Mouse (Mus musculus): Measurements from ENCODE around the gene Dusp12.
A peak's percentile ranks its signal among the peaks of the same experiment; 100 is the strongest.

The Dusp12 gene

DNA sequence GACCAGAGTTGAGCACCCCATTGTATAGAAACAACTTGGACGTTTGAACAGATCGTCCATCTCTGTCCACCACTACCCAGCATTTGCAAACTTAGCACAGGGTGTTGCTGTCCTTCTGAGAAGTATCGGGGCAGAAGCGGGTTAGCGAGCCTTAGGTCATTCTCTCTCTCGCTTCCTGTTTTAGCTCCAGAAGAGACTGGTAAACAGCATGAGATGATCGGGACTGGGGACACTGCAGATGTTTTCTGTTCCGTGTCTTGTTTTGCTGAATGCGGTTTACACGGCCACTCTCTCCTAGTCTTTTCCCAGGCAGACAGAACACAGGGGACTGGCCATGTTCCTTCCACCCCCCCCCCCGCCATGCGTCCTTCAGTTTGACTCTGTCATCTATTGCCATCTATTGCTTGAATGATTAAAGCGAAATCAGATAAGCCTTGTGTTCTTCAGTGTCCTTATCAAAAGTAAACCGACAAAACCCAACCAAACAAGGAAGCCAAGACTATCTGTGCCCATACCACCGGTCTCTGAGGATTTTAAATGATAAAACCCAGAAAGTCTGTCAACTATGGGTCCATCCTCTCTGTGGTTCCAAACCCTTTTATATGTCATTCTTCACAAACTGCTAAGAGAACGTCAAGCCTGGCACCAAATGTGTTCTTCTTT, 13.2 kb upstream of the Dusp12 start:
- DNase-seq (ENCODE audit: low read depth, low spot score) = no peak

DNA sequence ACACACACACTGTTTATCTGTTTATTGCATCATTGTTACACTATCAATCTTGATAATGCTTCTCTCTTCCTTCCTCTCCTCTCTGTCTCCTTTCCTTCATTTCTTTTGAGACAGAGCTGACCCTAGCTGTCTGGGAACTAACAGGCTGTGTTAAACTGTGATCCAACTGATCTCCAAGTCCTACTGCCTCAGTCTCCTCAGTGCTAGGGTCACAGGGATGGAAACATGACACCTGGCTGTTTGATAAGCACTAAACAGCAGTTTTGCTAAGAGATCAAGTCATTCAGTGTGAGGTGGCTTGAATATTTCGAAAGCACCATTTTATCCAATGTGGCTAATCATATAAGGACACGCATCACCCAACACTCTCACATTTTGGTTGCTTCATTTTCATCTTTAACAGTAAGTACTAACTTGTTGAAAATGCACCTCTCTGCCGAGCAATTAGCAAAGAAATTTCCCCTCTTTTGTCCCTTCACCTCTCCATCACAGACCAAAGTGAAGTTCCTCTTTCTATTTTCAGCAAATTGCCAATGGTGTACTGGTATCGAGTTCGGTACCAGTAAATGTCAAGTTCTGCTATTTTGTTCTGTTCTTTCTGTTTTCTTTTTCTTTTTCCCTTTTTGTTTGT, 11.4 kb upstream of the Dusp12 start:
- no peak for DNase-seq (ENCODE audit: low read depth, low spot score)

- DNase-seq (ENCODE audit: low read depth, low spot score) = peak; percentile 76
These were observed 9.6 kb upstream of the Dusp12 start for GRCm38 (mm10) chr1:170894603-170895602.

- no peak for DNase-seq (ENCODE audit: low read depth, low spot score)
These were observed 6.9 kb upstream of the Dusp12 start for GRCm38 (mm10) chr1:170892279-170892678.

DNA sequence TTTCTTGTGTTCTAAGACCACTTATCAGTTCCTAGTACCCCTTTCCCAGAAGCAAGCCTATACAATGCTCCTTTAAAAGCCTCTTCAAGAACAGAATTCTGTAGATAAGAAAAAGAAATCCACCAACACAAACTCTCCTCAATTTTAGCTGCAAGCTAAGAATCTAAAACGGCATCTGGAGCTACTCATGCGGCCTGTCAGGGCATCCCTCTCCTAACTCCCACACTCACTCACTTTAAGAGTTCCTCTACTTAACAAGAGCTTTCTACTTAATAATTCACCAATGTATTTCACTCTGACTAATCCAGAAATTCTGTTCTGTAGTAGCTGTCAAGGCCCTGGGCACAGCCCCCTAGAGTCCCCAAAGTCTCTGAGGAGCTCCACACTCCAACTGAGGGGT, 6.3 kb upstream of the Dusp12 start:
- no peak for DNase-seq (ENCODE audit: low read depth, low spot score)

DNA sequence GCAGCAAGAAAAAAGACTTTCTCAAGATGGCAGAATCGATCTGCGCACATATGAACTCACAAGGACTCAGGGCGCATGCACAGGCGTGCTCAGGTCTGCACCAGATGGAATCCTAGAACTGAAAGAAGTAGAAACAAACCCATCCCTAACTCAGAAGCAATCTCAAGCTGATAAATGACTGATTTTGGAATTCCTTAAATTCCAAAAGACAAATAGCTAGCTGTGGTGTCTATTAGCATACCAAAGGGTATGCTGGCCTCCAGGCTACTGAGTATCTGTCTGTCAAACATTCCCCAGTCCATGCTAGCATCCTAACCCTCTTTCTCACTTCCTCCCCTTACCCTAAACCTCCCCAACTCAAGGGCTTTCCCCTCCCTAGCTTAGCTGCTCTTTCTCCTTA, 4.0 kb upstream of the Dusp12 start:
- no peak for DNase-seq (ENCODE audit: low read depth, low spot score)

DNA sequence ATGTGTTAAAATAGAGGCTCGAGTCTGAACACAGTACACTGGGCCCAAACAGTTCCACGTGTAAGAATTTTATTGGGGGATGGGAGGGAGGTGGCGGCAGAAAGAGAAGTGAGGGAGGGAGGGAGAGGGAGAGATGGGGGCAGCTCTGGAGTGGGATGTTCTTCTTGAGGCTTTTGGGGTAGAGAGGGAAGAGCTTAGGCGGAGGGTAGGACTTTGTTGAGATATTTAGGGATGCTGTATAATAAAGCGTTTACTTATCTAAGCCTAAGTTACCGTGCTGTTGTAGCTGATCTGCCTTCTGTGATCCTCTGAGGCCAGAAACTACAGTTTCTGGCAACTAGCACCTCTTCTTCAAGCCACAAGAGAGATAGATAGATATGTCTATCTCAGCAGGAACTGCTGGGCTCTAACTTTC, 711 bp upstream of the Dusp12 start:
- no peak for DNase-seq (ENCODE audit: low read depth, low spot score)

- DNase-seq (ENCODE audit: low read depth, low spot score) = no peak
These were observed 950 bp downstream of the Dusp12 start for GRCm38 (mm10) chr1:170884390-170884789.

- DNase-seq (ENCODE audit: low read depth, low spot score) = no peak
These were observed 2.3 kb downstream of the Dusp12 start for GRCm38 (mm10) chr1:170882915-170883485.

DNA sequence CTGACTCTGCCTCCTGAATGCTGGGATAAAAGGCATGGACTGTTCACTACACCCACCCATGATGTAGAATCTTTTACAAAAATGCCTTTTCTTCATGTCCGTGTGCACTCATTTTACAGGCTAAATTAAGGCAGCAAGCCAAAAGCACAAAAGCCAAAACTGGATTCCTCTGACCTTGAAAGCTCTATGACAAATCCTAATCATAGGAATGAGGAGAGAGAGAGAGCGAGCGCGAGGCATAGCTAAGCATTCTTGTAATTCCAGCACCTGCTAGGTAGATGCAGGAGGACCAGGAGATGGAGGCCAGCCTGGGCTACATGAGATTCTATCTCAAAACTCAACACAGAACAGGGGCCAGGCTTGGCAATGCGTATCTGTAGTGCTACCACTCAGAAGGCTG, 8.4 kb downstream of the Dusp12 start:
- DNase-seq (ENCODE audit: low read depth, low spot score) = no peak

DNA sequence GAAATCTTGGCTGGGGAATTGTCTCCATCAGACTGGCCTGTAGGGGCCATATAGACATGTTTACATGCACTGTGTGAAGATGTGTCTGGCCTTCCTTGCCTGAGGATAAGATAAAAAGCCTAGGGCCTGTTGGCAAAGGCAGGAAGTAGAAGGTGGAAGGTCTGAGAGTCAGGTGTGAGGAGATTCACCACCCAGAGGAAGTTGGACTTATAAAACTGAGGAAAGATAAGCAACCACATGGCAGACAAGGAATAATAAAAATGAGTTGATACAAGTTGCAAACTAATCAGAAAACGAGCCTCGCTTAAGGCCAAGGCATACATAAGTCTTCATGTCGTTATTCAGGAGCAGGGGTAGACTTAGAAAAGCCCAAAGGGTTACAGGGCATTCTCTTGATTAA, 9.7 kb downstream of the Dusp12 start:
- DNase-seq (ENCODE audit: low read depth, low spot score) = no peak

GRCm38 (mm10) chr1:170871961-170872360, 13.4 kb downstream of the Dusp12 start:
- no peak for DNase-seq (ENCODE audit: low read depth, low spot score)

DNA sequence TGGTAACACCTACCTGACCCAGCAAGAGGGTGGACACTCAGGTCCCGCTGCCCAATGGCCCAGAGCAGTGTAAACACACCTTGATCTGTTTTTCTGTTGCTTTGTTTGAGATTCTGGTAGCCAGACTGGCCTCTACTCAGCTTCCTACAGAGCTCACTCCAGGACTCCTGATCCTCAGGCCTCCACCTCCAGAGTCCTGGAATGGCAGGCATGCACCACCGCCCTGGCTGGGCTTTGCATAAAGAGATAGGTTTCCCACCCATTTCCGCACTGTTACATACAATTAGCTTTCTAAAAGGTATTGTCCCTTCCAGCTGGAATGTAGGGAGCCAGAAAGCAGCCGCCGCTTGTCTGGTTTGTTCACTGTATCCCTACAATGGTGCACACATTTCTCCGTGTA, 13.9 kb downstream of the Dusp12 start:
- no peak for DNase-seq (ENCODE audit: low read depth, low spot score)

GRCm38 (mm10) chr1:170868905-170869283, 16.4 kb downstream of the Dusp12 start:
- DNase-seq (ENCODE audit: low read depth, low spot score) = no peak

DNA sequence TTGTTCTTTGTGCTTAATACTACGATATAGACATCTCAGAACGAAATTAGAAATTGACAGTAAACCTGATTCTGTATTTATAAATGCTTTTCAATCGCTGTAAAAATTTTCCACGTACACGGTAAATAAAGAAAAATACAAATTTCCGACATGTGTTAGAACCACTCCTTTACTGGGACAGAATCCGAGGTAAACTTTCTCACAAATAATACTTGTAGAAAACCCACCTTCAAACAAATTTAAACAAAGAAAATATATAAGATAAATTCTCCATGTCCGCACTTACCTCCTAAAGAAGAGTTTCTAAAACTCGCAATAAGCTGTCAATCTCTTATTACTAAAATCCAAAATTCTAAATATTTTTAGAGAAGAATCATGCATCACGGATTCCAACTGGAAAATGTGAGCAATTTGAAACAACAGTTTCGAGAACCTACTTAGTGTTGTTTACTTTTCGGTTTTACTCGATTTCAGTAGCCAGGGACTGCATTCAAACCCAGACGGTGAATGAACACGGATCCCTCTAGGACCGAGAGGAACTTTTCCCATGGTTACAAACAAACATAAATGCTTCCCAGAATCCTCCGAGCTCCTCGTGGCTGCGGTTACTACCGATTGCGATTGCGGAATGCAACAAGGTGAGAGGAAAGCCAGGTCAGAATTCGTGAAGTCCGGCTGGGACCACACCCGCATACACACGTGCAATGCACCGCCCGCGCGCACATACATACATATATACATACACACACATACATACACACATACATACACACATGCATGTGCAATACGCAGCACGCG, 17.0 kb downstream of the Dusp12 start:
- peak; percentile 54 for DNase-seq (ENCODE audit: low read depth, low spot score)

DNA sequence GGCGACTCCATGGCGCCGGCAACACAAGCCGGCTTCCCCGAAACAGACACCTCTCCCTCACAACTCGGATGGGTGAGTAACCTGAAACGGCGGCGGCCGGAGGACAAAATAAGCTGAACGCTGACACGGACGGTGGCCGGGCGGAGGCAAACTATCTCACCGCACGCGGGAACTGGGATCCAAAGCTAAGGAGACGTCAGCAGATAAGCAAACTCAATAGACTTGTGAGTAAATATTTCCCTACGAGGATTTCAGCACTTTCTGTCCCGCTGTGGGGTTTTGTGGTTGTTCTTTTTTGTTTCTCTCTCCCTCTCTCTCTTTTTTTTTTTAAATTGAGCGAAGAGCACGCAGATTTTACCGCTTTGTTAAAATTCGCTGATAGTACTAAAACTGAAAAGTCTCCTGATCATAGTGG, 17.6 kb downstream of the Dusp12 start, which contains the start of gene Atf6:
Gene Atf6, minus strand, starts transcription at position 81 of the 415 bp plus-strand sequence.
- DNase-seq (ENCODE audit: low read depth, low spot score) = peak; percentile 87

GRCm38 (mm10) chr1:170866992-170867690, 18.2 kb downstream of the Dusp12 start:
- peak; percentile 48 for DNase-seq (ENCODE audit: low read depth, low spot score)

GRCm38 (mm10) chr1:170865406-170865805, 19.9 kb downstream of the Dusp12 start:
- DNase-seq (ENCODE audit: low read depth, low spot score) = no peak

DNA sequence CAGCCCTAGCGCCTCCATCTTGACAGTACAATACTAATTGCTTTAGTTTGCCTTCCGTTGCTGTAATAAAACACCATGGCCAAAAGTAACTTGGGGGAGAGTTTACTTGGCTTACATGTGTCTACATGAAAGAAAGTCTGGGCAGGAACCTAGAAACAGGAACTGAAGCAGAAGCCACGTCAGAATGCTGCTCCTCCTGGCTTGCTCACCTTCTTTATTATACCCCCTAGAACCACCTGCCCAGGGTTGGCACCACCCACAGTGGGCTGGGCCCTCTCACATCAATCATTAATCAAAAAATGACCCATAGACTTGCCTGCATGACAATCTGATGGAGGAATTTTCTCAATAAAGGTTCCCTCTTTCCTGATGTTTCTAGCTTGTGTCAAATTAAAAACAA, 20.6 kb downstream of the Dusp12 start:
- no peak for DNase-seq (ENCODE audit: low read depth, low spot score)

DNA sequence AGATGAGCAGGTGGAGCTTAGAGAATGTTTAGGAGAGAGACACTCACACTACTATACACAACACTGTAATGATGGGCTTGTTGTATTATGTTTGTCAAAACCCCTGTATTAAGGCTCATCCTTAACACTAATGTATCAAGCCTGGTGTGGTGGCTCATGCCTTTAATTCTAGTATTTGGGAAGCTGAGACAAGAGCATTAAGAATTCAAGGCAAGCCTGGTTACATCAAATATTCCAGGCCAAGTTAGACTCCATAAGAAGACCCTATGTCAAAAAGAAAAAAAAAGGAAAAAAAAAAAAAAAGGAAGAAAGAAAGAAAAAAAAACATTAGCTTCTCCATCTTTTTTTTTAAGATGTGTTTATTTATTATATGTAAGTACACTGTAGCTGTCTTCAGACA, 21.1 kb downstream of the Dusp12 start:
- DNase-seq (ENCODE audit: low read depth, low spot score) = no peak
